Mouse (Mus musculus): ENCODE data around the gene Apoa5.
A peak's percentile ranks its signal among the peaks of the same experiment; 100 is the strongest.

Apoa5 gene

DNA sequence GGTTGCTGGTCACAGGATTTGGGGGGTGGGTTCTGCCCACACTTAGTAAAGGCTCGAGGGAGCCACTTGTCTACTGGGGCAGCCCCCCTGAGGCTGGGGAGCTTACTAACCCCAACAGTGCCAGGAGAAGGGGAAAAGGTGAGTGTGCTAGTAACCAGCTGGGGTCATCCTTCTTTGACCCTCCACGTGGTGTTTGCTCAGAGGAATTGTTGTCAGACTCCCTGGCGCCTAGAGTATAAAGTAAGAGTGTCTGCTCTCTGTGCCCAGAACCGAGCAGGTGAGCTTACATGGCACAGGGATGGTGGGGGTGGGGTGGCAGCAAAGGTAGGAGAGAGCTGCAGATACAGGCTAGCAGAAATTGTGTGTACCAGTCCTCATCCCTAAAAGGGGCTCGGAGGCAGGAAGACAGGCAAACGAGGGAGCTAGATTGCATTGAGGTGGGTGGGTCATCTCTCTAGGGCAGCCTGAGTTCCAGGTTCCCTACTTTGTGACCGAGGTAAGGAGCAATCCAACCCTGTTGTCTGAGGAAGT lies at the start of gene Apoa5:
Gene Apoa5, plus strand, starts transcription at position 291 of the 531 bp plus-strand sequence.
- DNase-seq, result no peak

DNA sequence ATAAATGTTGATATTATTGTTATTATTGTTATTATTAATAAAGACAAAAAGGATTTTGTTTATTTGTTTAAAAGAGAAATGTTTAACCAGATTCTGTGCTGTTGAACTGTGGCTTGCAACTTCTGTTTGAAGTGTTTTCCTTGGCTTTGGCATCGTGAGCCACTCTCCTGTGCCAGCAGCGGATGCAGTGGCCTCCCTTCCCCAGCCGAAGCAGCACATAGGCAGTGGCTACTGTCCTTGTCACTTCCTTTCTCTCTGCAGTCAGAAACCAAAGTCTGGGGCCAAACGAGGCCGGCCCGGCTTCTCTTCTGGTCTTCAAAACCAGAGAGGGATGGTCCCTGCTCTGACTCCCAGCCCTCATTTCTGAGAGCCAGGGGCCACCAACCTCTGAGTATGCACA lies 45.3 kb upstream of the Apoa5 start:
- peak; percentile 16 to 43 for DNase-seq

DNA sequence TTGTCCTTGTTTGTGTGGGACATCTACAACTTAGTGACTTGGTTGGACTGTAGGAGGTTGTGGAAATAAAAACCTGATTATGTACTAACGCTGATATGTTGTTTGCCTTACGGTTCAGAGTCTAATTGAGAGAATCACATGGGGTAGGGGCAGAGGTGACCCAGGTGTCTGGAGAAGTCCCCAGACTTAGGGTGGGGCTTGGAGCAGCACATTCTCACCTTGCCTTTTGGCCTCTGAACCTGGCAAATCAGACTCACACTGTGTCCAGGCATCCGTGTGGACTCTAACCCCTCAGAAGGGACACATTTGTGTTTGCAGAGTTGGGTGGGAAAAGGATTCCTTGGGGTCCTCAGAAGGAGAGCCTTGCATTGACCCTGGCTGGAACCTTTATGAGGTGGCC lies 44.3 kb upstream of the Apoa5 start:
- DNase-seq, result no peak

DNA sequence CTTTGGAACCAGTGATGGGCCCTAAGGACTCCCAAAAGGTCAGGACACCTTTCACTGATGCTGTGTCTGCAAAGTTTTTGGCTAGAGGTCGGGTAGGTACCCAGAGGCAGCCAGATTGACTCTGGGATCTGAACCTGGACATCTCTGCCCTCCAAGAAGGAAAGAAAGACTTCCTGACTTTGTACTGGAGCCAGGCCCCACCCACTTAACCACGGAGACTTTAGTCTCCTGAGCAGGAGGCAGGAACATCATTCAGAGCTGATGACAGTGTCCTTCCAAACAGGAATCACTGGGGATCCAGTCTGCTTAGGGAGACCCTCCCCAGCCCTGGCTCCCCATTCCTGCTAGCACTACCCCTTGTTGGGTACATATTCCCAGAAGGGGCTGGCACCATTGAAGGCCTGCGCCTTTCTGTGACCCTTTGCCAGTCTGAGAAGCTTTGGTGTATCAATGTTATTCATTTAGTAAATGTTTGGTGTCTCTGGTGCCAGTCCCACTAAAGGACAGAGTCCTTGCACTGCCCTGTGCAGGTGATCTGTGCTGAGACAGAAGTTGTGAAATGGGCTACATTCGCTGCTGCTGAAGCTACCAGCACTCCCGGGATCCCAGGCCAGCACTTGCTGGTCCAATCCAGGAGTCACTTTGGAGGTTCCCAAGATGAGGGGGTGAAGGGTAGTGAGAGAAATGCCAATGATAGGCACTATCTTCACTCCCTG lies 43.3 kb upstream of the Apoa5 start:
- no peak for DNase-seq

DNA sequence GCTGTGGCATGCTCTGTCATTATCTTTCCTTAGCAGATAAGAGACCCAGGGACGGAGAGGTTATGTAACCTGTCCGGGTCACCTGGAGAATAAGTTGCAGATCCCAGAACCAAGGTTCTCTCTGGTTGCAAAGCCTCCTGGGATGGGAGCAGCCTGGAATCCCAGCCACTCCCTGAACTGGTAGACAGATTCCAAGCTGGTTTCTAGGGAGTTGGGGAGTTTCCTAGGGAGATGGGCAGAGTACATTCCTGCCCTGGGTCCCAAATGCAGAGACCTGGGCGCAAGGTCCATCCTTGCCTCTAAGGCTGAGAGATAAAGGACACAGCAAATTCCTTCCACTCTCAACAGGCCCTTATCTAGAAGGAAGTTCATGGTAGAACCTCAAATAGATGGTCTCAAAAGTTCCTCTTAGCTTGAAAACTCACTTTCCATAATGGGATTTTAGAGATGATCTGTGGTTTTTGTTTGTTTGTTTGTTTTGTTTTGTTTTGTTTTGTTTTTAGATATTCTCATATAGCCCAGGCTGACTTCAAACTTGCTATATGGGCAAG lies 41.3 kb upstream of the Apoa5 start:
- DNase-seq, result no peak

DNA sequence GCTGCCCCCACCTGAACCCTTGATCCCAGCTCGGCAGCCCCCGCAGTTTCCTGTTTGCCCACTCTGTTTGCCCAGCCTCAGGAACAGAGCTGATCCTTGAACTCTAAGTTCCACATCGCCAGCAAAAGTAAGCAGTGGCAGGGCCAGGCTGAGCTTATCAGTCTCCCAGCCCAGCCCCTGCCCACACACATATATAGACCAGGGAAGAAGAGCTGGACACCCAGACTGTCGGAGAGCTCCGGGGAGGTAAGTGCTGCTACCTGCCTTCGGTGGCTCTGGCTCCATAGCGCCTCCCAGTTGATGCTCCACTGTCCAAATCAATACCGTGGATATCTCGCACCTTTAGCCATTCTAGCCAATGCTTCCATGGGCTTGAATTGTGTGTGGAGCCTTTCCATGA lies 39.9 kb upstream of the Apoa5 start, which contains the start of gene Apoa1:
Gene Apoa1, plus strand, starts transcription at position 90 of the 400 bp plus-strand sequence.
- no peak for DNase-seq

DNA sequence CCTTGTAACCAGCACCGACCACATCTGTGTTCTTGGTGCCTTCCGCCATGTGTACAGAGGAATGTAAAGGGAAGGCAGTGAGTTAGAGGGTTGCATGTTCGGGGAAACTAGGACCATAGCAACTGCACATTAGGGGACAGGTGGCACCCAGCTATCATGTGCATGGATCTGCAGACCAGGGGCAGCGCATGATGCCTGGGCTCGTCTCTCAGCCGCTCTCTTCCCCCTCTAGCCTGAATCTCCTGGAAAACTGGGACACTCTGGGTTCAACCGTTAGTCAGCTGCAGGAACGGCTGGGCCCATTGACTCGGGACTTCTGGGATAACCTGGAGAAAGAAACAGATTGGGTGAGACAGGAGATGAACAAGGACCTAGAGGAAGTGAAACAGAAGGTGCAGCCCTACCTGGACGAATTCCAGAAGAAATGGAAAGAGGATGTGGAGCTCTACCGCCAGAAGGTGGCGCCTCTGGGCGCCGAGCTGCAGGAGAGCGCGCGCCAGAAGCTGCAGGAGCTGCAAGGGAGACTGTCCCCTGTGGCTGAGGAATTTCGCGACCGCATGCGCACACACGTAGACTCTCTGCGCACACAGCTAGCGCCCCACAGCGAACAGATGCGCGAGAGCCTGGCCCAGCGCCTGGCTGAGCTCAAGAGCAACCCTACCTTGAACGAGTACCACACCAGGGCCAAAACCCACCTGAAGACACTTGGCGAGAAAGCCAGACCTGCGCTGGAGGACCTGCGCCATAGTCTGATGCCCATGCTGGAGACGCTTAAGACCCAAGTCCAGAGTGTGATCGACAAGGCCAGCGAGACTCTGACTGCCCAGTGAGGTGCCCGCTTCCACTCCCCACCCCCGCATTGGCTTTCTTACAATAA lies 38.6 kb upstream of the Apoa5 start:
- peak; percentile 85 to 90 for DNase-seq

DNA sequence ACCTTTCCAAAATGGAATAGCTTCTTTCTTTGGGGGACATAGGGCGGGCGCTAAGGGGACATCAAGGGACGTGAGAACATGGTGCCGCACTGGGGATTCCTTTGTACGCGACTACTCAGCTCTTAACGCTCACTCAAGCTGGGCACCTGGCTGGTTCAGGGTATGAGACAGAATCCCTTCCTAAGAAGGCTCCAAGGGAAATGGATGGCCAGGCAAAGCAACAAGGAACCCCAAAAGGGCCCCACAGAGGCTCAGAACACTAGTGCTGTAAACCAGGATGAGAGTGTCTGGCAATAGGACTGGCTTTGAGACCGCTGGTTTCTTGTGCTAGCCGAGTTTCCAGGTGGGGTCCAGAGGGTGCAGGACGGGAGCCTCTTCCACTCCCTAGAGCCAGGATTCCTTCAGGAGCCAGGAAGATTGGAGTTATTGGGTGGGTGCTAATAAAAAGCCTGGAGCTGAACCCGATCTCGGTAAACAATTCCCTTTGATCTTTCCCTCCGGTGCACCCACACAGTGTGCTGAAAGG lies 37.9 kb upstream of the Apoa5 start:
- DNase-seq, result no peak

DNA sequence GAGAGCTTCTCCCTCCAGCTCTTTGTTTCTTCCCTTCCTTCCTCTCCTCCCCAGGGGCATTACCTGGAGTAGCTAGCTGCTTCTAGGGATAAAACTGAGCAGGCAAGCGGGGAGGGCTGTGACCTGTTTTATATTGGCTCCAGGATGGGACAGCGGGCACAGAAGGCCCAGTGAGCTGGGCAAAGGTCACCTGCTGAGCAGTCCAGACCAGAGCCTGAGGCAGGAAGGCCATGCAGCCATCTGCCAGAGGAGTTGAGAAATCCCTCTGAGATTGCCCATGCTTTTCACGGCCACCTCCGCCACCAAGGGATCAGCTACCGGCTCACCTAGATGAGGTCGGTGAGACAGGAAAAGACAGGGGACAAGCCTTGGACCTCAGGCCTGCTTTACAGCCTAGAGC lies 33.2 kb upstream of the Apoa5 start:
- no peak for DNase-seq

DNA sequence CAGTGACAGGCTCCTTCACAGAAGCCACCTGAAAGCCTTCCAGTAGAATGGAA lies 33.0 kb upstream of the Apoa5 start, which contains the start of gene Apoc3:
Gene Apoc3, minus strand, starts transcription at position 41 of the 53 bp plus-strand sequence.
- DNase-seq, result no peak

DNA sequence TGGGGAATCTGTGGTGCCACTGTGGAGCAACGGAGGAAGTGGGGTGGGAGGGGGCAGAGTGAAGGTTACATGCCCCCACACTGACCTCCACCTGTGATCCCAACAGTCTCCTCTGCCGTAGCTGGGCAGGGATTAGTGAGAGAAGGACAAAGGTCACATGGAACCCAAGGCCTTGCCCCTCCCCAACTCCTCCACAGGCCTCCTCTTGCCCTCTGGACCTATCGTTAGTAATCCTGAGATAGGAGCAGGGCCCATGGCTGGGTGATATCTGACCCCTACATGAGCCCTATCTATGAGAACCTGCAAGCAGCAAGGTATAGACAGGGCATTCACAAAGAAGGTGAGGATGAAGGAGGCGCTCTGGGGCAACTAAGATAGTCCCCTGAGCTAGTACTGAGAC lies 32.8 kb upstream of the Apoa5 start:
- no peak for DNase-seq

DNA sequence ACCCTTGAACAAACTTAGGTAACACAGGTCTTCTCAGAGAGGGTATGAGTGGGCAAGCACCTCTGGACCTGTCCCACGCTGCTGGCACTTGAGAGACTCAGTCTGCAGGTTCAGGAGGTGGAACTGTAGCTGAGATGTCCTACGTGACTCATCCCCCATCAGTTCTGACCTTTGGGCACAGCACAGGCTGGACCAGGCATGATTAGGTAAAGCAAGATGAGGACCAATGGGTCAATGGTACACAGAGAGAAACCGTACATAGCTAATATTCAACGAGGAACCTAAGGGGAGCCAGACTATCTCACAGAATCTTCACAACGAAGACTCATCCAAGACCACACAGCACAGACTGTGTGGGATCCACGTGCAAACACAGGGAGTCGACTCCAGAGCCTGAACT lies 29.6 kb upstream of the Apoa5 start:
- DNase-seq, result no peak

DNA sequence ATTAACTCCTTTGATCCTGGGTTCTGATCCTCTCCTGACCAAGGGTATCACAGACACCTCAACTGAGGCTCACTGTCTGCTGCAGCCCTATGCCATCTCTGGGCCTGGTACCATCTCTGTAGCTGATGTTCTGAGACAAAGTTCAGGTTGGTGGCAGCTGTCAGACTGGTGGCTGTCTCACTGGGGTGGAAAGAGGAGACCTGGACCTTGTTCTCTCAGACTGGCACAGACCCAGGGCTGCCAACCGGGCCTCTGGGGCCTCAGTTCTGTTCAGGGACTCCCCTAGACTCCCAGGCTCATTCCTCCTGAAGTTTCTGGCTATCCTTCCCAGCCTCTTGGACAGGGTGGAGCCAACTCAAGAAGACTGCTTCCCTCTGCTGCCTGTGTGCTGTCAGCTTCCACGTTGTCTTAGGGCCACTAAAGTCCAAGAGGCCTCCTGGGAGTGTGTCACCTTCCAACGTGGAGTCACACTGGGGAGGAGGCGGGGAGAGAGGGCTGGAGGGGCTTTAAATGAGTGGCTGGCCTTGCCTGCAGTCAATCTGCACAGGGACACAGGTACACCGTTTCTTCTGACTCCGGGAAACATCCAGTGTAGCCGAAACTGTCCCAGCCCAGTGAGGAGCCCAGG lies 27.8 kb upstream of the Apoa5 start, which contains the start of gene Apoa4:
Gene Apoa4, plus strand, starts transcription at position 171 of the 628 bp plus-strand sequence.
- DNase-seq, result no peak

DNA sequence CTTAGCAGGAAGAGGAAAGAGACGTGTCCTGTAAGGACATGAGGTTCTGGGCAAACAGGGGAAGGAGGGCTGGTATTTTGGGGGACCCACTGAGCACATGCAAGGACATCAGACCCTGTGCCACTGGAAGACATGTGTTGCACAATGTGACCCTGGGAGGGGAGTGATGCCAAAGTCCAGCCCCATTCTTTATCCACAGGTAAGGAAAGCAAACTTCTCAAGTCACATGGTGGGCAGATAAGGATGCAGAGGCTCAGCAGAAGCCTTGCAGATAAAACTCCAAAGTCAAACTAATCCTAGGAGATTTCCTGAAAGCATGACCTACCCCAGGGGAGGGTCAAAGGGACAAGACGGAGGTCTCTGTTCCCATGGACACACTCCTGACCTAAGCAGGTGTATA lies 26.6 kb upstream of the Apoa5 start:
- no peak for DNase-seq

DNA sequence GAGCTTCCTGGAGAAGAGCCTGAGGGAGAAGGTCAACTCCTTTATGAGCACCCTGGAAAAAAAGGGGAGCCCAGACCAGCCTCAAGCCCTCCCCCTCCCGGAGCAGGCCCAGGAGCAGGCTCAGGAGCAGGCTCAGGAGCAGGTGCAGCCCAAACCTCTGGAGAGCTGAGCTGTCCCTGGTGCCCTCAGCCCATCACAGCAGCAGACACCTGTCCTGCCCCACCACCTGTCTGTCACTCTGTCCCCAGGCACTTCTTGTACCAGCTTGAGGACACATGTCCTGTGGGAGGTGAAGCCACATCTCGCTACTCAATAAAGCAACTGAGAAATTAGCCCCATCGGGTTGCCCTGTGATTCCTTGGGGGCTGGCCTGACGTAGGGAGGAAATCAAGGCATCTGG lies 25.3 kb upstream of the Apoa5 start:
- DNase-seq, result no peak

DNA sequence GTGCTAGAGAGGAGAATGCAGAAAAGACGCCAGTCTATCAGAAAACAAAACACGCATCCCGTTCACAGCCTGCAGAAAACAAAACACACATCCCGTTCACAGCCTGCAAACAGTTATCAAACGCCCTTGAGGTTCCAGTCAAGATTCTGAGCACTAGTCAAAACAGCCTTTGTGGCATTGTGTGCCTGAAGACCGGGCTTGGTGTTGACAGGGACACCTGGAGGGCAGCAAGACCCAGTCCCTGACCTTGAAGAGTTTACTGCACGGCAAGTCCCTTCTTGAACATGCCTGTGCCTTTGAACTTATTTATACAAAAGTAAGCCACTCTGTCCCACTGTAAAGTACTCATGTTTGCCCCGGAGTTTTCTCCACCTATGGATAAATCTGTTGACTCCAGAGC lies 24.8 kb upstream of the Apoa5 start:
- DNase-seq, result no peak

DNA sequence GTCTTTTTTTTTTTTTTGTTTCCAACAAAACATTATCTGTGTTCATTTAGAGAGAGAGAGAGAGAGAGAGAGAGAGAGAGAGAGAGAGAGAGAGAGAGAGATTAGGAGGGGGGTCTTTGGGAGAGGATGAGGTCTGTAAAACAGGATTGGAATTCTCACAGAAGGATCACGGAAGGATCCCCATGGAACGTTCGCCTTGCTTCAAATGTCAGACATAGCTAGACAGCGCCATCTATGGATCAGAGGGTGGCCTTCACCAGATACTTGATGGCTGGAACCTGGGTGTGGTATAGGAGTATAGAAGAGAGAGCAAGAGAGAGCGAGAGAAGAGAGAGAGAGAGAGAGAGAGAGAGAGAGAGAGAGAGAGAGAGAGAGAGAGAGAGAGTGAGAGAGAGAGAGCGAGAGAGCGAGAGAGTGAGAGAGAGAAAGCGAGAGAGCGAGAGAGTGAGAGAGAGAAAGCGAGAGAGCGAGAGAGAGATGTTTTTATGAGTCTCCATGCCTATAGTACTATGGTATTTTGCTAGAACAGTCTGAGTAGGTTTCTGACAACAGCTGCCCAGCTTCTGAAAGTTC lies 21.6 kb upstream of the Apoa5 start:
- peak in 1 of 2 experiments; percentile 70 for DNase-seq

DNA sequence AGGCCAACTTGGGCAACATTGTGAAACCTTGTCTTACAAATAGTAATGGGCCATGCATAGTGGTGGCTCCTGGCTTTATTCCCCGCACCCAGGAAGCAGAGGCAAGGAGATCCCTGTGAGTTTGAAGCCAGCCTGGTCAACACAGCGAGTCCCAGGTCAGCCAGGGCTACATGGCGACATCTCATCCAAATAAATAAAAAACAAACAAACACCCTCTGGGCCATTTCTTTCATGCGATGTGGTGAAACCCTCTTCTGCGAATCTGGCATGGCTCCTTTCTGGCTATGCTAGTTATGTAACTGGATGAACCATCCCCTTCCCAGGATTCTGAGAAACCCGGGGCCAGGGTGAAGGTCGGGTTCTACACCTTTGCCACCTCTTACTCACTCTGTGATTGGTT lies 12.3 kb upstream of the Apoa5 start:
- DNase-seq, result no peak

DNA sequence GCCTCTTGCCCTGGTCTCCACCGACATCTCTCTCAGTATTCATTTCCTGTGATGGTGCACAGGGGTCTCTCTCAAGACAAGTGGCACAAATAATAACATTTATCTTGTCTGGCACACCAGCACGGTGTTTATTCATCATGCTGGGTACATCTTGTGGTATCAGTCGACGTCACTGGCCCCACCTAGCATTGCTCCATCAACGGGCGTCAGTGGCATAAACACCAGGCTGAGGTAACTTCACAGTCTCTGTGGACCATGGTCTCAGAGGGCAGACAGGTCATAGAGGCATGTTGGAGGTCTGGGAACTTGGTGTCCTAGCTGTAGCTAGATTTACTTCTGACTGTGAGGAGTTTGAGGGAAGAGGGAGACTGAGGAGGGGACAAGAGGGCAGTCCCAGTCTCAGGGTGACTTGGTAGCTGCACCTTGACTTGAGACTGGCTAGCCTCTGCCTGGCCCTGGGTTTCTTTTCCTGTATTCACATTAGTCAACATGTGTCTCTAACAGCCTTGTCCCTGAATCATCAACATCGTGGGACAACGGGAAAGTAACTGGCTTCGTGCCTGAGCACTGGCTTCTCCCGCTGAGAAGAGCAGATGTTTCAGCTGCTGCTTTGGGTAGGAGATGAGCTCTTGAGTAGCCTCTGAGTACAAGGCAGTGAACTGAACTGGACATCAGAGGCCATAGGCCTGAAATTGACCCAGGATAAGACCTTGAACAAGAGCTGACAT lies 11.6 kb upstream of the Apoa5 start:
- peak in 1 of 2 experiments; percentile 21 for DNase-seq

DNA sequence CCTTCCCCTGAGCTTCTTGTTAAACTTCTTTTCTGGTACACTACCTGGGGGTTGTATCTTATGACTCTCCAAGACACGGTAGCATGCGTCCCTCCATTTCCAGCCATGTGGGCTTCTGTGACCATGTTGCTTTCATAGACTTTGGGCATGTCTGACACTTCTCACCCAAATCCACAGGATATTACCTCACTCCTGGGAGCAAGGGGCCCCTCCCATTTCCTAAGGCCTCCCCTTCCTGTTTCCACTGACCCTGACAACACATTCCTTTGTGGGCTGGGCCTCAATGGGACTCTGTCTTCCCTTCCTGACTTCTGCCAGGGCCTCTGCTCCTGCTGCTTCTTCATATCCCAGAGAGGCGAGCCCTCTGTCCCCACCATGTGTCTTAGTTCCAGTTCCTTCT lies 10.9 kb upstream of the Apoa5 start:
- DNase-seq, result peak; percentile 41 to 57

DNA sequence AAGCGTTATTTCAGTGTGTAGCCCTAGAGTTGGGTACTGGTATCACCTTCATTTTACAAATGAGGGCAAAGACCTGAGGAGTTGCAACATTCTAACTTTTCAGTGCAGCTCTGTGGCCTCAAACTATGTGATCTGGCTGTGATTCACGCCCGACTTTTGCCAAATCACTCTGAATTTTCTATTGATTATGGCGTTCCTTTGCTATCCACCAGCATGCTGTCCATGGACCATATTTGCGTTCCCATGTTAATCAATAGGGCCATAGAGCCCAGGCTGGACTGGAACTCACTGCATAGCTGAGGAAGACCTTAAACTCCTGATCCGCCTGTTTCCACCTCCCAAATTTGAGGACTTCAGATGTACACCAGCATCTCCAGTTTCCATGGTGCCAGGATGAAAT lies 9.3 kb upstream of the Apoa5 start:
- no peak for DNase-seq

DNA sequence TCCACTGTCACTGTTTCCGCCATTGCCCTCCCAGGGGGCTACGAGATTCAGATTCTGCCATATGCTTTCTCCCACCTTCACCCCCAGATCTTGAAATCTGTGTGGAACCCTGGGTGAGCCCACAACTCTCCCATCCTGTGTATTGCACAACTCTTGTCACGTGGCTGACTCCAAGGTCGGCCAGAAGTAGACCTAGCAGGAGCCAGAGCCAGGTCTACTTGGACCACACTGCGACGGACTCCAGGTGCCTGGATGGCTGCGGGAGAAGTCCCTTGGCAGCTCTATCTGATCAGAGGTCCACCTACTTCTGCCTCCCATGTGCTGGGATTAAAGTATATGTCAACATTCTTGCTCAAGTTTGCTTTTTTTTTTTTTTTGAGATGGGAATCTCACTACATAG lies 7.3 kb upstream of the Apoa5 start:
- no peak for DNase-seq

Measured in lung, postnatal 4 days (tissue).